Mouse (Mus musculus) frontal cortex, postnatal 25 days (tissue): ENCODE data around the gene Stx4a.
"Not testable (repeated sequence)": the region's sequence is repeated elsewhere in the genome, so short reads cannot be mapped to it uniquely, and the experiment has no call there.

Source experiments
- DNase-seq, 2 experiments: peaks; one replicate each; pipeline ENCODE4 v3.0.0; 2022; ENCODE audit warnings: low spot score in 2 of 2

Gene Stx4a

DNA sequence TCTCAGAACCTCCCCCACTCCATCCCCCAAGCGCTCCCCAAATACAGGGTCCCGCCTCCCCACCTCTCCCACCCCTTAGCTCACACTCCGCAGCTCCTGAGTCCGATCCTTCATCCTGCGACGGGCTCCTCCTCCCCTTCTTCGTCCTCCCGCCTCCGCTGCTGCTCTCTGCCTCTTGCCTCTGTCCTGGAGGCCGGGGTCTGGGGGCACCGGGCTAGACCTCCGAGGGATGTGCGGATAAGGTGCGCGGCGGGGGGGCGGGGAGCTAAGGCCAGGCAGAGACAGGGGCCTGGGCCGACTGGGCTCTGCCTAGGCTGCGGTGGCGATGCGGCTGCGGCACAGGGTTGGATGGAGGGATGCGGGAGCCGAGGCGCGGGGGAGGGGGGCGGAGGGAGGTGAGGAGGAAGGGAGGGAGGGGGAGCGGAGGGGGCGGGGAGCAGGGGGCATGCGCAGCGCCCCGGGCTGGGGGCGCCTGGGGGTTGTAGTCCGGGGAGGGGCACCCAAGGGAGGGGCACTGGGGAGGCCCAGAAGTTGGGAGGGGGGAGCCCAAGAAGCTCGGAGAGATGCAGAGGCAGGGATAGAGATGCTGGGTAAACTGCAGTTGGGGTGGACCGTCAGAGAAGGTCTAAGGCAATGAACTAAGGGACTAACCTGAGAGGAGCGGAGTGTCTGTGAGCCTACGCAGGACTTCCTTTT lies at the start of gene Stx4a, which contains the start of gene Stx1b:
Gene Stx4a, plus strand, starts transcription at position 119 of the 696 bp plus-strand sequence.
Gene Stx1b, minus strand, starts transcription at position 374 of the 696 bp plus-strand sequence.
- peak in 1 of 2 experiments; percentile 36 for DNase-seq

GRCm38 (mm10) chr7:127775837-127776236 lies 48.3 kb upstream of the Stx4a start:
- not testable (repeated sequence) for DNase-seq

DNA sequence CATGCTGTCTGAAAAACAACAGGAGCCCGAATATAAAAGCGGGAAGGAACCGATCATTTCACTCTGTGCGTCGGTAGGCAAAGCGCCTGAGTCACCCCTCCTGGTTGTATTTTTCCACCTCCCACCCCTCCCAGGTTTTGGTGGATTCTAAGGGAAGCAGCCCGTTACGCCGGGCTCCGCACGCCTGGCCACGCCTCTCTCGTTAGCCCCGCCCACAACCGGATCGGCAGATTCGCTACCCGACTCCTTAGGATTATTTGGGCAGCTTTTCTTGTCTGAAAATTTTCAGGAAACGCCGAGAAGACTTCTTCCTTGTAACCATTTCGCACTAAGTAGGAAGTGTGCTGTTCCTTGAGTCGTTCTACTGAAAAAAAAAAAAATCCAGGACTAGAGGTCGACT lies 47.7 kb upstream of the Stx4a start, which contains the start of gene Setd1a:
Gene Setd1a, plus strand, starts transcription at position 245 of the 400 bp plus-strand sequence.
- peak; percentile 78 to 81 for DNase-seq

- DNase-seq = peak; percentile 93 to 94
Observed at GRCm38 (mm10) chr7:127776878-127777473, 47.1 kb upstream of the Stx4a start.

DNA sequence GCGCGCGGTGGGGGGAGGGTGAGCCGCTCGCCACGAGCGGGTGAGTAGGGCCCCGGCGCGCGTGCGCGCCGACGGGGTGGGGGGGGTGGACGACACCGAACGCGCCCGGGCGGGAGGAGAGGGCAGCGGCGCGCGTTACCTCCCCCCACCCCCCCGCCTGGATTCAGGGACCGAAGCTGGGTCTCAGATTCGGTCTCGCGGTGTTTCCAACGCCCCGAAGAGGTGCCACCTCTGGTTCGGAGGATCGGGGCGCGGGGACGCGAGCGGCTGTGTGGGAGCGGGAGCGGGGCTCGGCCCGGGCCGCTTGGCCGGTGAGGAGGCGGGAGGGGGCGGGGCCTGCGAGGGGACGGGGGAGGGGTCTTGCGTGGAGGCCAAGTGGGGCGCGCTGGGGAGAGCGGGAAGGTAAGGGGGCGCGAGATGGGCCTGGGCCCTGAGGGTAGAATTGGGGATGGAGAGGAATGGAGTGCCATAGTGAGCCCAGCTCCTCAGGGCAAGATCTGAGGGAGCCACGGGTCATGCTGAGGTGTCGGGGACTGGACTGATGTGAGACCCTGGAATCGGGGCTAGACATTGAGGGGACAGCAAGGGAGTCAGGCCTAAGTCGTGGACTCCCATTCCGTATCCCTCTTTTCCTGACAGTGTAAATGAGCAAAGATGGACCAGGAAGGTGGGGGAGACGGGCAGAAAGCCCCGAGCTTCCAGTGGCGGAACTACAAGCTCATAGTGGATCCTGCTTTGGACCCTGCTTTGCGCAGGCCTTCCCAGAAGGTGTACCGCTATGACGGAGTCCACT lies 46.4 kb upstream of the Stx4a start:
- DNase-seq = no peak

- DNase-seq = no peak
Observed at GRCm38 (mm10) chr7:127778350-127778749, 45.7 kb upstream of the Stx4a start.

DNA sequence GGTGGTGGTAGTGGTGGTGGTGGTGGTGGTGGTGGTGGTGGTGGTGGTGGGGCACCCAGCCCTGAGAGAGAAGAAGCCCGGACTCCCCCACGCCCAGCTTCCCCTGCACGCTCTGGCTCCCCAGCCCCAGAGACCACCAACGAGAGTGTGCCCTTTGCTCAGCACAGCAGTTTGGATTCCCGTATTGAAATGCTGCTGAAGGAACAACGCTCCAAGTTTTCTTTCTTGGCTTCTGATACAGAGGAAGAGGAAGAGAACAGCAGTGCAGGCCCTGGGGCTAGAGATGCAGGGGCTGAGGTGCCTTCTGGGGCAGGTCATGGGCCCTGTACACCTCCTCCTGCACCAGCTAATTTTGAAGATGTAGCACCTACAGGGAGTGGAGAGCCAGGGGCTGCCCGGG lies 38.8 kb upstream of the Stx4a start, which contains the start of gene Gm49388:
Gene Gm49388, plus strand, starts transcription at position 301 of the 400 bp plus-strand sequence.
- DNase-seq = no peak

GRCm38 (mm10) chr7:127797076-127797845 lies 26.8 kb upstream of the Stx4a start:
- no peak for DNase-seq

DNA sequence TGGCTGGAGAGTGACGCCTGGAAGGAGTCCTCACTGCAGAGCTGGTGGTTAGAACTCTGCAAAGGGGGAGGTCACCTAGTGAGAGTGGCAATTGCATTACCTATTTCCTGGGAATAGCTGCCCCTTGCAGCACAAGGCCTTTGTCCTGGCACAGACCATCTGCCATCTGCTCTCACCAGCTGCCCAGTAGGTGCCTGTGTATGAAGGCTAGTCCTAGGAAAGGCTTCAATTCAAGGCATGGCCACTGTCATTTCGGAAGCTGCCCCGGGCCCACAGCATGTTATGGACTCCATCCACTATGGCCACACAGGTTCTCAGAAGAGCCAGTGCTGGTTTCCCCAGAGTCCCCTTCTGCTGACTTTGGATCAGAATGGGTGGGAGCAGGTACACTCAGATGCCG lies 25.5 kb upstream of the Stx4a start:
- no peak for DNase-seq

DNA sequence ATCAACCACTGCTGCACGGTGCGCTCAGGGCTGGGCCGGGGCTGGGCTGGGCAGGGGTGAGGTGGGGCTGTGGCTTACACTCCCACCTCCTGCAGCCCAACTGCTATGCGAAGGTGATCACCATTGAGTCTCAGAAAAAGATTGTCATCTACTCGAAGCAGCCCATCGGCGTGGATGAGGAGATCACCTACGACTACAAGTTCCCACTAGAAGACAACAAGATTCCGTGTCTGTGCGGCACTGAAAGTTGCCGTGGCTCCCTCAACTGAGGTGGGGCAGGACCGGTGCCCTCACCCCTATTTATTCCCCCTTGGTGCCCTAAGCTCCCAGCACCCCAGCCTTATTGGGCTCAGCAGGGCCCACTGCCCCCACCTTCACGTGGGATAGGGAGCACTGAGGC lies 24.9 kb upstream of the Stx4a start:
- DNase-seq = no peak

DNA sequence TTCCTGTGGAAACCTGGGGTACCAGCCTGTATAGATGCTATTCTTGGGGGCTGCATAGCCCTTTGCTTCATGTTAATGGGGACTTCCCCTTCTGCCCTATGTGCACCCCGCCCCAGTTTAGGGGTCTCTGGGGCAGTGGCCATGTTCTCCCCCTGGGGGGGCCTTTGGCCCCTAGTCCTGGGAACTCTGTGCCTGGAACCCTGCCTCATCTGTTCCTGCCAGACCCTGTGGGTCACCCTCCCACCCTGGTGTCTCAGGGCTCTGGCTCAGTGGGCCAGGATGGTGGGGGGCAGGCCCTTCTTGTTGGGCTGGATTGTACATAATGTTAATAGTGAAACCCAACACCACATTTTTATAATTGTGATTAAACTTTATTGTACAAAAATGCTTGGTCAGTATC lies 24.4 kb upstream of the Stx4a start:
- DNase-seq = no peak

DNA sequence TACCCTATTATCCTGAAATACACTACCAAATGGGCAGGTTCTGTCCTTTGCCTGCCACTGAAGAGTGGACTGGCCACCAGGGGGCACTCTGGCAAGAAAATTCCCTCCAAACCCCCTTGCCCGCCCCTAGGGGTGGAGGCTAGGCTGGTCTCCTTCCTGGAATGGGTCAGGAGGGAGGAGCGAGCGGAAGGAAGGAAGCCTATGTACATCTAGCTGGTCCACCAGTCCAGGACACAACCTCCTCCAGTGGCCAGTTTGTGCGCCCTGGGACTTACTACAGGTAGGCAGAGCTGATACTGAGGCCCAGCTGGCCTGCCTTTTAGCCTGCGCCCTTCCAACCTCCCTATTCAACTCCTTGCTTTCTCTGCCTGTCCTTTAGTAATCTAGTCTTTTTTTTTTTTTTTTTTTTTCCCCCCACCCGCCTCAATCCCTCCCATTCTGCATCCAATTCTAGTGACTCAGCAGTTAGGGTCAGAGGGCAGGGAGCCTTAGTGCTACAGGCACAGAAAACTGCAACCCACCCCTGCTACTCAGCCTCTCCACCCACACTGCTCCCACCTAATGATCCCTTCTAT lies 23.6 kb upstream of the Stx4a start, which contains the start of gene Hsd3b7:
Gene Hsd3b7, plus strand, starts transcription at position 170 of the 575 bp plus-strand sequence.
- DNase-seq = peak; percentile 83 to 84

DNA sequence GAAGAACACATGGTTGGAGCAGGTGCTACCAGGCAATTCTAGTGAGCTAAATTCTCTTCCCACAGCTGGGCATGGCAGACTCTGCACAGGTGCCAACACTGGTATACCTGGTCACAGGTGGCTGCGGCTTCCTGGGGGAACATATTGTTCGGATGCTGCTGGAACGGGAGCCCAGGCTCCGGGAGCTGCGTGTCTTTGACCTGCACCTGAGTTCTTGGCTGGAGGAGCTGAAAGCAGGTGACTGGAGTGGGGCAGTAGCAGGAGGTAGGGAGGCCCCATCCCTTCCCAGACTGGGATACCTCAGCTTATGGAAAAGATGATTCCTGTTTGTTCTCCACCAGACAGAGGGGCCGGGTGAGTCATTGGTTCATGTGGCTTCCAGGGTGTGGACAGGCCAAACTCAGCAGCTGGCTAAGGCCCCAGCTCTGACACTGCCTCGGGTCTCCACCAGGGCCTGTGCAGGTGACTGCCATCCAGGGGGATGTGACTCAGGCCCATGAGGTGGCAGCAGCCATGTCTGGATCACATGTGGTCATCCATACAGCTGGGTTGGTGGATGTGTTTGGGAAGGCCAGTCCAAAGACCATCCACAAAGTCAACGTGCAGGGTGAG lies 23.0 kb upstream of the Stx4a start:
- DNase-seq = no peak

GRCm38 (mm10) chr7:127802313-127802712 lies 21.8 kb upstream of the Stx4a start:
- DNase-seq = no peak

DNA sequence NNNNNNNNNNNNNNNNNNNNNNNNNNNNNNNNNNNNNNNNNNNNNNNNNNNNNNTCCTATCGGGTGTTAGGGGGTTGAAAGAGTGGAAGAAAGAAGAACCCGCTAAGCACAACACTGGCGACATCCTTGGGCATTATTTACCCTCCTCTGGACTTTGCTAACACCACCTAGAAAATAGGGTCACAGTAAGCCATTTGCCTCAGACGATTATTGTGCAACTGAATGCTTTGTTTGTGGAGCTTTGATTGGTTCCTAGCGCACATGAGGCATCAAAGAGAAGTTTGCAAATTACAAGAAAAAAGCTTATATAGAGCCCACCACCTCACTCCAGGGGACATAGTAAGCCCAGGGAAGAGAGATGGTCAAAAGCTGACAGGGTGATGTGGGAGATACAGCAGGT lies 15.3 kb upstream of the Stx4a start:
- DNase-seq = no peak

GRCm38 (mm10) chr7:127809846-127810245 lies 14.2 kb upstream of the Stx4a start:
- DNase-seq = no peak

DNA sequence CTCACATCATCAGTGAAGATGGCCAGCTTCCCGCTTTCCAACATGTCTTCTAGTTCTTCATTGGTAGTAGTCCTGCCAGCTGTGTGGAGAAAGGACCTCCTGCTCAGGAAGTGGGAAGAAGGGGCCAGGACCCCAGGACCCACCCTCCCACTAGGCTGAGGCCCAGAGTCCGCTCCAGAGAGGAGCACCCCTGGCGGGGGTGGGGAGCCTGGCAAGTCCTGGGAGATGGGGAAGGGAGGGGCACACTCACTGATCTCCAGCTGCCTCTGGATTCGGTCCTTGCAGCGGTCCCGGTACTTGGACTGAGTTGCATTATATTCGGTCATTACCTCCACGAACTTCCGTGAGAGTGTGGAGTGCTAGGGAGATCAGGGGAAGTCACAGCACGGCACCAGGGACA lies 13.4 kb upstream of the Stx4a start:
- no peak for DNase-seq

GRCm38 (mm10) chr7:127811240-127811639 lies 12.9 kb upstream of the Stx4a start:
- no peak for DNase-seq

GRCm38 (mm10) chr7:127812292-127812691 lies 11.8 kb upstream of the Stx4a start:
- DNase-seq = no peak

DNA sequence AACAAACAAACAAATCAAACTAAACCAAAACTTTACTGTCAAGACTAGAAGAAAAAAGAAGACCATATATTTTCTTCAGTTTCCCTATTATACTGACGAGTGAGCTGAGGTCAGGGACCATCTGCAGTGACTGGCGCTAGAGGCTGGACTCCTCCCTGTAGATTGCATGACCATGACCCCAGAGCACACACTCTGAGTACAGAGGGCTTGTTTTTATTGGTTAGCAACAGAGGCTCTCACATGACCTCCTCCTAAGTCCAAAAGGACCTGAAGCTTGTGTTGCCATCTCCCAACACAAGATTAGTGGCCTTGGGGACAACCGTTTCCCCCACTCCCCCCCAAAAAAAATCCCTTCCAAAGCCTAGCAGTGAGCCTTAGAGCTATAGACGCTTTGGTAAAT lies 10.3 kb upstream of the Stx4a start:
- no peak for DNase-seq
